Mouse (Mus musculus) cortical plate, adult 2 months (tissue): Measurements from ENCODE around the gene Klk1b24. TPM values are rescaled to one million over a fixed set of nuclear protein-coding genes. Genes with fewer than 3 reads are reported as not detected.

Source experiments
- H3K27ac ChIP-seq: fragments of 200-500 bp; 2 replicates; pipeline ENCODE4 v1.5.1; 2012; ENCODE audit warnings: low read length, control low read depth, inconsistent platforms; ENCODE audit not compliant: insufficient read depth
- H3K4me1 ChIP-seq: fragments of 200-500 bp; 2 replicates; pipeline ENCODE4 v1.6.1; 2011; ENCODE audit warnings: low read length; ENCODE audit not compliant: control insufficient read depth, insufficient read depth
- H3K4me3 ChIP-seq: fragments of 200-500 bp; 2 replicates; pipeline ENCODE4 v1.5.1; 2011; ENCODE audit warnings: mild to moderate bottlenecking, low read length, control low read depth; ENCODE audit not compliant: insufficient read depth
- CTCF ChIP-seq: fragments of 200-500 bp; IDR thresholded peaks from 2 replicates; pipeline ENCODE4 v1.5.1; 2011; ENCODE audit warnings: mild to moderate bottlenecking, control low read depth, low read length; ENCODE audit not compliant: insufficient read depth; ENCODE audit errors: extremely low read depth
- POLR2A ChIP-seq: fragments of 200-500 bp; IDR thresholded peaks from 2 replicates; pipeline ENCODE4 v1.6.1; 2011; ENCODE audit warnings: mild to moderate bottlenecking, low read length, control low read depth; ENCODE audit not compliant: insufficient read depth; ENCODE audit errors: extremely low read depth
- polyA plus RNA-seq: library from polyadenylated mRNA; depleted of rRNA; stranded (reverse); fragments of >200 nt; gene quantifications from 2 replicates; pipeline ENCODE4 v1.2.3, GENCODE M21; 2012; rRNA removed

Klk1b24 gene
- polyA plus RNA-seq, 1 experiment = not detected

DNA sequence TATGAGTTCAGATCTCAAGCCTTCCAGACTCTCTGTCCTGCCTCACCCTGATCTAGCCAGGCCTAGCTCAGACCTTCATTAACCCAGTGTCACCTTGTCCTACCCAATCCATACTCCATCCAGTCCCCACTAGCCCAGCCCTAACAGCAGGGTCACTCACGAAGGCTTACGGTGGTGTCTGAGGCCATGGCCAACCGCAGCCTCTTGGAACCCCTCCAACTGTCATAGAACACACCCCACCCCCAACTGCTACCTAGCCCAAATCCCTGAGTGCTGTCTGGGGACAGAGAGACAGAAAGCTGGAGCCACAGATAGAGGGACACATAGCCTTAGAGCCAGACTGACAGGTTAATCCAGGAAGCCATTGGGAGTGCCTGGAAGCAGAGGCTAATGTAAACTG, 47.9 kb downstream of the Klk1b24 start, which contains the start of gene Gm36864:
Gene Gm36864 (plus strand): TSS at position 269 of the 400 bp plus-strand sequence.
- H3K4me3 ChIP-seq = no peak within 1 kb of the TSS
- H3K4me1 ChIP-seq = no peaks in the 10 kb centered on the region
- H3K27ac ChIP-seq = no peak within 1 kb of the TSS
- TF ChIP-seq CTCF (no peak), POLR2A (no peak)

DNA sequence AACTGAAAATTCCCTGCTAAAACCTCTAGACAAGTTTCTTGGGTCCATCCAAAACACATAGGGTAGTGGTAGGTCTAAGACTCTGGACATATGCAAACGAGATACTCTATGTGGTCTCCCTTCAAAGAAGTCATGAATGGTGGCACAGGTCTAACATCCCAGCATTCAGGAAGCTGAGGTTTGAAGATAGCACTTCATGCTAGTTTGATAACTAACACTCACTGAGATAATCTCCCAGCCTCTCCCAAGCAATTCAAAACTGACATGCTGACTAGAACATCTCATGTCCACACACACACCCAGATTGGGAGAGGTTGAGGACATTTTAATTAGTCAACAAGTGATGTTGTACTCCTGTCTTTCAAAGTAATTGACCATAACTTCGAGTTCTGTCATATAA, 51.9 kb downstream of the Klk1b24 start:
- TF ChIP-seq CTCF (no peak), POLR2A (no peak)
- Histone ChIP-seq H3K27ac (no peak overlapping the region), H3K4me1 (no peaks in the 10 kb centered on the region), H3K4me3 (no peak overlapping the region)

DNA sequence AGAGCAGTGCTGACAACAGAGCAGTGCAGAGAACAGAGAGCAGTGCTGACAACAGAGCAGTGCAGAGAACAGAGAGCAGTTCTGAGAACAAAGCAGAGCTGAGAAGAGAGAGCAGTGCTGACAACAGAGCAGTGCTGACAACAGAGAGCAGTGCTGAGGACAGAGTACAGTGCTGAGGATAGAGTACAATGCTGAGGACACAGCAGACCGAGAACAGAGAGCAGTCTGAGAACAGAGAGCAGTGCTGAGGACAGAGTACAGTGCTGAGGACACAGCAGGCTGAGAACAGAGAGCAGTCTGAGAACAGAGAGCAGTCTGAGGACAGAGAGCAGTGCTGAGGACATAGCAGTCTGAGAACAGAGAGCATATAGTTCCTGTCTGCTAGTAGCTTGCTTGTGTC, 52.7 kb downstream of the Klk1b24 start:
- H3K4me3 ChIP-seq = no peak overlapping the region
- TF ChIP-seq POLR2A = no peak
- no peak for TF ChIP-seq CTCF
- peaks cover 3% of the 10 kb centered on the region; the same call in 1 of the 2 replicates for H3K4me1 ChIP-seq
- no peak overlapping the region for H3K27ac ChIP-seq

DNA sequence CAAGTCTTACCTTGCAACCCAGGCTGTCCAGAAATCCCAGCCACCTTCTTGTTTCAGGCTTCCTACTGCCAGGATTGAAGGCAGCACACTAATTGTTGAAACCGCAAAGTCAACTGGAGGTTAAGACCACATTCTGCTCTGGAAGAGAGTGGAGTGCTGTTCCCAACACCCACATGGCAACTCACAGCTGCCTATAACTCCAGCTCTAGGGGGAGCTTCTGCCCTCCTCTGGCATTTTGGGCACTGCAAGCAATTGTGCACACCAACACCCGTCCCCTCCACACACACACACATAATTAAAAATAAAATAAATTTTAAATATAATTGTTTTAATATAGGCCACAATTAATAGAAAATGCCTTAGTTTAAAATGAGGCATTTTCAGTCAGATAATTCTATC, 53.1 kb downstream of the Klk1b24 start:
- peaks cover 3% of the 10 kb centered on the region; the same call in 1 of the 2 replicates for H3K4me1 ChIP-seq
- no peak overlapping the region for H3K4me3 ChIP-seq
- TF ChIP-seq CTCF (no peak), POLR2A (no peak)
- no peak overlapping the region for H3K27ac ChIP-seq

Other genes starting within 250 kb of the Klk1b24 start
- gene Klk1b8, start 237.6 kb upstream of the Klk1b24 start, polyA plus RNA-seq = not detected in 2 replicates
- not detected in 2 replicates for gene Klk1b1, start 221.5 kb upstream of the Klk1b24 start, polyA plus RNA-seq
- not detected in 2 replicates for gene Klk1b9, start 212.2 kb upstream of the Klk1b24 start, polyA plus RNA-seq
- not detected in 2 replicates for gene Klk1b11, start 192.4 kb upstream of the Klk1b24 start, polyA plus RNA-seq
- not detected in 2 replicates for gene Klk1b26, start 176.1 kb upstream of the Klk1b24 start, polyA plus RNA-seq
- gene Klk1b27, start 135.9 kb upstream of the Klk1b24 start, polyA plus RNA-seq = not detected in 2 replicates
- gene Klk1b21, start 85.9 kb upstream of the Klk1b24 start, polyA plus RNA-seq = not detected in 2 replicates
- not detected in 2 replicates for gene Klk1b22, start 75.6 kb upstream of the Klk1b24 start, polyA plus RNA-seq
- gene Klk1b16, start 51.5 kb upstream of the Klk1b24 start, polyA plus RNA-seq = not detected in 2 replicates
- 0.13 and 0.15 TPM in 2 replicates for gene Klk1b3, start 10.0 kb downstream of the Klk1b24 start, polyA plus RNA-seq
- not detected in 2 replicates for gene Klk1b4, start 19.2 kb downstream of the Klk1b24 start, polyA plus RNA-seq
- not detected in 2 replicates for gene Klk1b5, start 27.7 kb downstream of the Klk1b24 start, polyA plus RNA-seq
- not detected in 2 replicates for gene Klk1, start 37.1 kb downstream of the Klk1b24 start, polyA plus RNA-seq
- gene Gm36864, start 47.9 kb downstream of the Klk1b24 start, polyA plus RNA-seq = not detected in 2 replicates
- 2.3 and 2.9 TPM in 2 replicates for gene 1700028J19Rik, start 58.5 kb downstream of the Klk1b24 start, polyA plus RNA-seq
- 105 TPM in 2 replicates for gene 2410002F23Rik, start 58.5 kb downstream of the Klk1b24 start, polyA plus RNA-seq
- not detected in 2 replicates for gene Acp4, start 69.1 kb downstream of the Klk1b24 start, polyA plus RNA-seq
- gene Gm15517, start 73.2 kb downstream of the Klk1b24 start, polyA plus RNA-seq = not detected in 2 replicates
- 5.4 and 5.6 TPM in 2 replicates for gene Clec11a, start 118.7 kb downstream of the Klk1b24 start, polyA plus RNA-seq
- gene Shank1, start 122.0 kb downstream of the Klk1b24 start, polyA plus RNA-seq = 106 and 113 TPM in 2 replicates
- 70.2 and 74.0 TPM in 2 replicates for gene Syt3, start 195.9 kb downstream of the Klk1b24 start, polyA plus RNA-seq
- 3.7 and 4.3 TPM in 2 replicates for gene 1700008O03Rik, start 197.6 kb downstream of the Klk1b24 start, polyA plus RNA-seq
- 190 and 192 TPM in 2 replicates for gene Lrrc4b, start 240.8 kb downstream of the Klk1b24 start, polyA plus RNA-seq